Mouse (Mus musculus): ENCODE data around the gene Lypd9. TPM values are rescaled to one million over a fixed set of nuclear protein-coding genes. Genes with fewer than 3 reads are reported as not detected.
A peak's percentile ranks its signal among the peaks of the same experiment; 100 is the strongest.
"Not testable (repeated sequence)": the region's sequence is repeated elsewhere in the genome, so short reads cannot be mapped to it uniquely, and the experiment has no call there.

Lypd9 gene
- not detected in 2 replicates for polyA plus RNA-seq (2015; fragmentation: Nextera tagmentation; extraction: Ambion mirVana)

- Histone ChIP-seq H3K27me3 (no peaks in the 10 kb centered on the region), H3K36me3 (no peaks in the 10 kb centered on the region), H3K27ac (no peak within 1 kb of the TSS), H3K9me3 (peaks cover 16% of the 10 kb centered on the region; the same call in 1 of the 2 replicates), H3K4me1 (replicated peaks) (no peaks in the 10 kb centered on the region), H3K9ac (no peak within 1 kb of the TSS), H3K4me3 (no peak within 1 kb of the TSS), H3K4me2 (no peak within 1 kb of the TSS)
- WGBS: 97% methylated on average over 9 of the region's 9 CpGs
- no peak for ATAC-seq (ENCODE audit: low FRiP score)
These were observed at the start of gene Lypd9 for GRCm38 (mm10) chr11:58452759-58453158. Gene Lypd9 (minus strand): TSS chr11:58452923.

GRCm38 (mm10) chr11:58502472-58502871, 49.7 kb upstream of the Lypd9 start, which contains the start of gene Olfr331:
Gene Olfr331 (minus strand): TSS chr11:58502572.
- not testable (repeated sequence) for H3K9me3 ChIP-seq; H3K4me2 ChIP-seq; H3K27ac ChIP-seq; H3K36me3 ChIP-seq; ATAC-seq (ENCODE audit: low FRiP score); H3K4me1 ChIP-seq (replicated peaks); H3K4me3 ChIP-seq; H3K27me3 ChIP-seq; H3K9ac ChIP-seq

DNA sequence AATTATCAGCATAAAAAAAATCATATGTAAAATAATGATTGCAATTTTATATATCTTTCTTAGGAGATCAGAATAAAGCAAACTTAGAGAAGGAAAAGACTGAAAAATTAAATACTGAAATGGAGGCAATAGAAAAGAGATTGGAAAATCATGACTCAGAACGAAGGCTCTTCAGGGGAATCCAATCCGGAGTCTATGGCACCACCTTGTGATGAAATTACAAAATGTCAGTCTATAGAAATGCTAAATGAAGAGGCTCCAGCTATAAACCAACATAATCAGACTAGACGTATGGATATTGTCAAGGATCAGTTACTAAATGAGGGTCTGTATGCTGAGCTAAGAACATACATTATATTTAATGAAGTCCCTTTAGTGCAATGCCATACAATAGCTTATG, 46.6 kb upstream of the Lypd9 start:
- Histone ChIP-seq H3K4me2 (no peak overlapping the region), H3K27ac (no peak overlapping the region), H3K27me3 (no peaks in the 10 kb centered on the region), H3K36me3 (no peaks in the 10 kb centered on the region), H3K9ac (no peak overlapping the region), H3K4me3 (no peak overlapping the region), H3K4me1 (replicated peaks) (no peaks in the 10 kb centered on the region), H3K9me3 (no peaks in the 10 kb centered on the region)
- 60% methylated on average over 3 of the region's 3 CpGs for WGBS
- ATAC-seq (ENCODE audit: low FRiP score): no peak

GRCm38 (mm10) chr11:58498761-58499160, 46.0 kb upstream of the Lypd9 start:
- Histone ChIP-seq H3K9me3 (no peaks in the 10 kb centered on the region), H3K9ac (no peak overlapping the region), H3K4me1 (replicated peaks) (no peaks in the 10 kb centered on the region), H3K4me2 (no peak overlapping the region), H3K4me3 (no peak overlapping the region), H3K27ac (no peak overlapping the region), H3K36me3 (no peaks in the 10 kb centered on the region), H3K27me3 (no peaks in the 10 kb centered on the region)
- WGBS: 87% methylated on average over 9 of the region's 9 CpGs
- no peak for ATAC-seq (ENCODE audit: low FRiP score)

GRCm38 (mm10) chr11:58492455-58492854, 39.7 kb upstream of the Lypd9 start, which contains the start of gene Olfr332:
Gene Olfr332 (minus strand): TSS chr11:58492555.
- H3K27ac ChIP-seq: no peak within 1 kb of the TSS
- H3K27me3 ChIP-seq: no peaks in the 10 kb centered on the region
- H3K36me3 ChIP-seq: no peaks in the 10 kb centered on the region
- no peak for ATAC-seq (ENCODE audit: low FRiP score)
- 79% methylated on average over 2 of the region's 2 CpGs for WGBS
- no peaks in the 10 kb centered on the region for H3K4me1 ChIP-seq (replicated peaks)
- H3K4me3 ChIP-seq: no peak within 1 kb of the TSS
- no peak within 1 kb of the TSS for H3K4me2 ChIP-seq
- H3K9me3 ChIP-seq: no peaks in the 10 kb centered on the region
- no peak within 1 kb of the TSS for H3K9ac ChIP-seq

DNA sequence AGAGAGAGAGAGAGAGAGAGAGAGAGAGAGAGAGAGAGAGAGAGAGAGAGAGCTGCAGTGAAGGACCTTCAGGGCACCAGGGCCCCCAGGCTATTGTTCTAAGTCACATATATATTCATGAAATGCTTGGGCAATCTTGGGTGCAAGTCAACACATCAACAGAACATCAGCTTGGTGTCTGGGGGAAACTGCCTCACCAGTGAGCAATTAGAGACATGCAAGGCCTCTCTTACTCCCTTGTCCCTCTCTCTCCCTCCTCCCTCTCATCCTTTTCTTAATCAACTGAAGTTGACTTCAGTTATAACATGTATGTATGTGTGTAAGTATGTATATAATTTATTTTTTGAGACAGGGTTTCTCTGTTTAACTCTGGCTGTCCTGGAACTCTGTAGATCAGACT, 9.4 kb upstream of the Lypd9 start, which contains the start of gene Olfr30:
Olfr30 (minus strand) TSS at position 101 of the 400 bp plus-strand sequence.
- H3K27me3 ChIP-seq: no peaks in the 10 kb centered on the region
- H3K4me2 ChIP-seq: no peak within 1 kb of the TSS
- H3K27ac ChIP-seq: no peak within 1 kb of the TSS
- H3K36me3 ChIP-seq: no peaks in the 10 kb centered on the region
- H3K4me3 ChIP-seq: no peak within 1 kb of the TSS
- no peaks in the 10 kb centered on the region for H3K9me3 ChIP-seq
- ATAC-seq (ENCODE audit: low FRiP score): no peak
- H3K4me1 ChIP-seq (replicated peaks): no peaks in the 10 kb centered on the region
- no peak within 1 kb of the TSS for H3K9ac ChIP-seq

GRCm38 (mm10) chr11:58453592-58453991, 869 bp upstream of the Lypd9 start:
- 66% methylated on average over 4 of the region's 4 CpGs for WGBS
- no peak overlapping the region for H3K9ac ChIP-seq
- no peak overlapping the region for H3K4me2 ChIP-seq
- no peaks in the 10 kb centered on the region for H3K36me3 ChIP-seq
- no peak for ATAC-seq (ENCODE audit: low FRiP score)
- H3K4me3 ChIP-seq: no peak overlapping the region
- peaks cover 8% of the 10 kb centered on the region; the same call in 1 of the 2 replicates for H3K9me3 ChIP-seq
- H3K27ac ChIP-seq: no peak overlapping the region
- H3K27me3 ChIP-seq: no peaks in the 10 kb centered on the region
- no peaks in the 10 kb centered on the region for H3K4me1 ChIP-seq (replicated peaks)

DNA sequence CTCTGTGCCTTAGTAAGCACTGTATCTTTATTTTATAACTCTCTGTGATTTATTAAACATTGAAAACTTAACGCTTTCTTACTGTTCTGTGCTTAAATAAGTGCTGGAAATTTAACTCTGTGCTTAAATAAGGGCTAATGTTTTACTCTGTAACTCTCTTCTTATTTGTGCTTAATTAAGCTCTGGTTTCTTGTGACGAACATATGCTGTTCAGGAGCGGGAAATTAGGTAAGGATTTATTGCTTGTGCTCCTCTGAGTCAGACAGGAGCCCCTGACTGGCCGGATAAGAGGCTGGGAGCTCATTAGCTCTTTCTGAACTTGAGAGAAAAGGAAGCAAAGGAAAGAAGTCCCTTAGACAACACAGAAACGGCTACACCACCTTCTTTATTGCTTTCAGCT, 14.9 kb downstream of the Lypd9 start:
- Histone ChIP-seq H3K4me3 (no peak overlapping the region), H3K4me2 (no peak overlapping the region), H3K9ac (no peak overlapping the region), H3K9me3 (no peaks in the 10 kb centered on the region), H3K36me3 (no peaks in the 10 kb centered on the region), H3K27ac (no peak overlapping the region), H3K4me1 (replicated peaks) (no peaks in the 10 kb centered on the region), H3K27me3 (no peaks in the 10 kb centered on the region)
- WGBS: 68% methylated on average over 5 of the region's 5 CpGs
- no peak for ATAC-seq (ENCODE audit: low FRiP score)

- ATAC-seq (ENCODE audit: low FRiP score): no peak
- no peak within 1 kb of the TSS for H3K9ac ChIP-seq
- no peaks in the 10 kb centered on the region for H3K4me1 ChIP-seq (replicated peaks)
- H3K4me3 ChIP-seq: no peak within 1 kb of the TSS
- WGBS: 88% methylated on average over 3 of the region's 3 CpGs
- no peak within 1 kb of the TSS for H3K4me2 ChIP-seq
- no peaks in the 10 kb centered on the region for H3K36me3 ChIP-seq
- no peaks in the 10 kb centered on the region for H3K27me3 ChIP-seq
- H3K9me3 ChIP-seq: no peaks in the 10 kb centered on the region
- no peak within 1 kb of the TSS for H3K27ac ChIP-seq
These were observed 20.5 kb downstream of the Lypd9 start, which contains the start of gene Gm12253 for GRCm38 (mm10) chr11:58432259-58432658. Gene Gm12253 (plus strand): TSS chr11:58432559.

DNA sequence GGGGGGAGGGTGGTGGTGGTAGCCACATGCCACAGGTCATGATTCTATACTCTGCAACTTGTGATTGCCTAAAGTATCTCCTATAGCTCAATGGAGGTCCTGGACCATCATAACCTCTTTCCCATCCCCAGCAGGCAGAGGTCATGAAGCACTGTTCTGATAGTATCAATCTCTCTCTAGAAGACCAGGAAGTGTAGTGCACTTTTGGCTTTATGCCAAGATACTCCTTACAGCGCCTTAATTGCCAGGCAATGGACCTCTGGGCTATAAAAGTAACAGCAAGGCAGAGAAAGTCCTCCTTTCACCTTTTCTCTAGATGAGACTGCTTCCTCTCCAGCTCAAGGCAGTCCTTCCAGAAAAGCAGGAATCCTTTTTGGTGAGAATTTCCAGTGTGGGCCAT, 31.9 kb downstream of the Lypd9 start, which contains the start of gene 1810065E05Rik:
1810065E05Rik (plus strand) TSS at position 297 of the 400 bp plus-strand sequence.
- no peaks in the 10 kb centered on the region for H3K9me3 ChIP-seq
- 76% methylated on average over 1 of the region's 1 CpGs for WGBS
- no peaks in the 10 kb centered on the region for H3K36me3 ChIP-seq
- H3K4me3 ChIP-seq: no peak within 1 kb of the TSS
- no peak within 1 kb of the TSS for H3K4me2 ChIP-seq
- H3K4me1 ChIP-seq (replicated peaks): no peaks in the 10 kb centered on the region
- no peaks in the 10 kb centered on the region for H3K27me3 ChIP-seq
- no peak for ATAC-seq (ENCODE audit: low FRiP score)
- H3K9ac ChIP-seq: no peak within 1 kb of the TSS
- H3K27ac ChIP-seq: no peak within 1 kb of the TSS

GRCm38 (mm10) chr11:58418336-58418735, 34.4 kb downstream of the Lypd9 start:
- Histone ChIP-seq H3K27ac (no peak overlapping the region), H3K36me3 (no peaks in the 10 kb centered on the region), H3K27me3 (no peaks in the 10 kb centered on the region), H3K9ac (no peak overlapping the region), H3K9me3 (no peaks in the 10 kb centered on the region), H3K4me1 (replicated peaks) (no peaks in the 10 kb centered on the region), H3K4me2 (no peak overlapping the region), H3K4me3 (no peak overlapping the region)
- no peak for ATAC-seq (ENCODE audit: low FRiP score)
- WGBS: 91% methylated on average over 3 of the region's 3 CpGs

- H3K9ac ChIP-seq: no peak overlapping the region
- no peak overlapping the region for H3K27ac ChIP-seq
- H3K9me3 ChIP-seq: no peaks in the 10 kb centered on the region
- no peaks in the 10 kb centered on the region for H3K27me3 ChIP-seq
- H3K4me2 ChIP-seq: no peak overlapping the region
- no peaks in the 10 kb centered on the region for H3K4me1 ChIP-seq (replicated peaks)
- ATAC-seq (ENCODE audit: low FRiP score): no peak
- WGBS: 81% methylated on average over 3 of the region's 3 CpGs
- H3K4me3 ChIP-seq: no peak overlapping the region
- no peaks in the 10 kb centered on the region for H3K36me3 ChIP-seq
These were observed 44.7 kb downstream of the Lypd9 start for GRCm38 (mm10) chr11:58408066-58408465.

DNA sequence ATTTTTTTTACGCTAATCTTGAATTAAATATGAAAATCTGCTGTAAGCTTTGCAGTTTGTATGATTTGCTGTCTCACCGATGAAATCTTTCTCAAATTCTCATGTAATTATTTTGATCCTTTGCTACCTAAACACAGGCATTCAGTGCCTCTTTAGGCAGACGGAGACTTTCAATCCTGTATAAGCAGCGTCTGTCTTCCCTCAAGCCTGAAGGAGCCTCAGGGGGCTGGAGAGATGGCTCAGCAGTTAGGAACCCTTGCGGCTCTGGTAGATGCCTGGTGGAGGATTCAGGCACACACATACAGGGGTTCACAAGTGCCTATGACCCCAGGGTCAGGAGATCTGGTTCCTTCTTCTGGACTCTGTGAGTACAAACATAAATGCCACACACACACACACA, 52.1 kb downstream of the Lypd9 start:
- H3K4me1 ChIP-seq (replicated peaks): peaks cover 19% of the 10 kb centered on the region
- peak overlapping the region; percentile 77 for H3K27ac ChIP-seq
- no peaks in the 10 kb centered on the region for H3K36me3 ChIP-seq
- WGBS: 35% methylated on average over 5 of the region's 5 CpGs
- H3K4me2 ChIP-seq: no peak overlapping the region
- ATAC-seq (ENCODE audit: low FRiP score): peak; percentile 68; the same call in 1 of the 2 replicates
- H3K27me3 ChIP-seq: no peaks in the 10 kb centered on the region
- H3K4me3 ChIP-seq: no peak overlapping the region
- no peaks in the 10 kb centered on the region for H3K9me3 ChIP-seq
- H3K9ac ChIP-seq: no peak overlapping the region

Measured in hindbrain, embryonic 13.5 days (tissue).